Mouse (Mus musculus) cerebellum, adult 2 months (tissue): ENCODE data around the gene Map3k21.
A peak's percentile ranks its signal among the peaks of the same experiment; 100 is the strongest.

Source experiments
- CTCF ChIP-seq: fragments of 200-500 bp; IDR thresholded peaks from 2 replicates; pipeline ENCODE4 v1.5.1; 2011; ENCODE audit warnings: low read depth, mild to moderate bottlenecking, control low read depth, low read length, moderate library complexity, borderline replicate concordance; ENCODE audit not compliant: insufficient read depth
- POLR2A ChIP-seq: fragments of 200-500 bp; IDR thresholded peaks from 2 replicates; pipeline ENCODE4 v1.6.1; 2011; ENCODE audit warnings: low read length, control low read depth, borderline replicate concordance; ENCODE audit not compliant: insufficient read depth

DNA sequence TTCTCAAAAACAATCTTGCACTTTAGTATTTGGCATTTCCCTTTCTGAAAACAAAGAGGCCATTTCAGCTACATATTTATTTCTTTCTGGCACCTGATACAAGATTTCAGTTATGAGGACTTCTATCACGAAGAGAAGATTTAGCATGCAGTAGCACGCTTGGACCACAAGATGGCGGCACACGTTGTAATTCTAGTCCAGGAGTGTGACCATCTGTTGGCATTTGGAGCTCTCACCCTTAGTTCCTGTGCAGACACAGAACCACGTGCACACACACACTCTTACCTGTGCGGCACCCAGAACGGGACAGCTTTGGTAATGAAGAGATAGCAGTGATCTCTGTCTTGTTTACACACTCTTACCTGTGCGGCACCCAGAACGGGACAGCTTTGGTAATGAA, 25.4 kb downstream of the Map3k21 start:
- TF ChIP-seq CTCF (peak; percentile 86; the same call in 1 of the 2 replicates), POLR2A (no peak)
